Mouse (Mus musculus) midbrain, postnatal 0 days (tissue): ENCODE results near the gene Serinc3. TPM values are rescaled to one million over a fixed set of nuclear protein-coding genes. Genes with fewer than 3 reads are reported as not detected.

Source experiments
- ATAC-seq: fragments of 200-750 bp; cut with Nextera tagmentation; 2 replicates; pipeline ENCODE4 v1.8.0; 2017; ENCODE audit warnings: moderate number of reproducible peaks, mild to moderate bottlenecking, moderate TSS enrichment, moderate library complexity; ENCODE audit not compliant: low FRiP score
- DNase-seq: peaks from one replicate; pipeline ENCODE4 v3.0.0-alpha.2; 2015; ENCODE audit warnings: low spot score
- H3K27ac ChIP-seq: fragments of 300-500 bp; sonication (generic); 2 replicates; pipeline ENCODE4 v1.5.1; 2014; ENCODE audit warnings: low read depth, mild to moderate bottlenecking, low read length, mixed read lengths
- H3K27me3 ChIP-seq: fragments of 300-500 bp; sonication (generic); 2 replicates; pipeline ENCODE4 v1.6.1; 2014; ENCODE audit warnings: low read length, control low read depth, mixed read lengths; ENCODE audit not compliant: insufficient read depth
- H3K36me3 ChIP-seq: fragments of 300-500 bp; sonication (generic); 2 replicates; pipeline ENCODE4 v1.6.1; 2014; ENCODE audit warnings: low read length, control low read depth, mixed read lengths; ENCODE audit not compliant: insufficient read depth
- H3K4me1 ChIP-seq: fragments of 300-500 bp; sonication (generic); 2 replicates; pipeline ENCODE4 v1.6.1; 2014; ENCODE audit warnings: mild to moderate bottlenecking, control low read depth, antibody characterized with exemption, low read length, mixed read lengths; ENCODE audit not compliant: insufficient read depth
- H3K4me2 ChIP-seq: fragments of 300-500 bp; sonication (generic); 2 replicates; pipeline ENCODE4 v1.6.1; 2014; ENCODE audit warnings: low read depth, mild to moderate bottlenecking, low read length, mixed read lengths; ENCODE audit not compliant: poor library complexity, severe bottlenecking
- H3K4me3 ChIP-seq: fragments of 300-500 bp; sonication (generic); 2 replicates; pipeline ENCODE4 v1.5.1; 2014; ENCODE audit warnings: low read depth, mild to moderate bottlenecking, low read length, moderate library complexity
- H3K9ac ChIP-seq: fragments of 300-500 bp; sonication (generic); replicated peaks from 2 replicates; pipeline ENCODE4 v1.6.1; 2014; ENCODE audit warnings: mild to moderate bottlenecking, low read length, moderate library complexity, mixed read lengths; ENCODE audit not compliant: poor library complexity, severe bottlenecking
- H3K9me3 ChIP-seq: fragments of 300-500 bp; sonication (generic); 2 replicates; pipeline ENCODE4 v1.6.1; 2016; ENCODE audit warnings: low read length, control low read depth
- CTCF ChIP-seq: IDR thresholded peaks from 2 replicates; pipeline ENCODE4 v1.5.1; 2016; ENCODE audit warnings: antibody characterized with exemption, mild to moderate bottlenecking
- WGBS: fragments of 180-500 bp; shearing (Covaris S2); extraction: QIAGEN DNeasy Blood & Tissue Kit; methylation state at CpG from one replicate; pipeline ENCODE4 v1.1.7; 2014; 5-methylcytosine and 5-hydroxymethylcytosine counted together
- polyA plus RNA-seq: library from polyadenylated mRNA; unstranded; fragments of >200 nt; fragmentation: Nextera tagmentation; extraction: Ambion mirVana; gene quantifications from 2 replicates; pipeline ENCODE4 v1.2.1, GENCODE M21; 2015
- total RNA-seq: library from RNA; depleted of rRNA; stranded (reverse); fragments of >200 nt; gene quantifications from 2 replicates; pipeline ENCODE4 v1.2.3, GENCODE M21; 2014

Gene Serinc3
- total and polyA plus RNA-seq, 2 experiments from 2014 or later: 35.9 to 96.1 TPM

DNA sequence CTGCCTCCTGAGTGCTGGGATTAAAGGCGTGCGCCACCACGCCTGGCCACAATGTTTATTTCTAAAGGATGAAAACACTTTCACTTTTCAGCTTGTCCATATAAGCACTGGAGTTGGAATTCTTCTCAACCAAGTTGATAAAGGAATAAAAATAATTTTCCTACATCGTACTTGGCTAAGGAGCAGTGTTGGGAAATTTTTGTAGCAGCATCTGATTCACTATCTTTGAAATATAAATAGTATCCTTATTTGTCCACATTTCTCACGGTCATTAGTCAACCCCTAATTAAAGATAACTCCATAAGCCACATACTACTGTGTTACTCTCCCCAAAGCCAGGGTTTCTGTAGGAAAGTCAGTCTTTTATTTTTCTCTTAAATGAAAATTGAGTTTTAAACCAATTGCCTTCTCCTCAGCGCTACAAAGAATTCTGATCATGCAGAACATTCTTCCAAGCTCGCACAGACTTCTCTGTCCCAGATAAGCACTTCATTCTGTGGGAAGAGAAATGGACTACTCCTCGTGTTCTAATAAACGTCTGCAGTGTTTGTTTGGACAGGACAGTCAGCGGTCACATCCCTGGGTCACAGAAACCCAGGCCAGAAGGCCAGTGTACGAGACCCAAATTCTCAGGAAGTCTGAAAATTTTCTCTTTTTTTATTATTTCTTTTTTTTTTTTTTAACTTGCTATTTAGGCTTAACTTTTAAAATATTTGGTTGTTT is 26.1 kb upstream of the Serinc3 start:
- no peaks in the 10 kb centered on the region for H3K36me3 ChIP-seq
- H3K9me3 ChIP-seq: no peaks in the 10 kb centered on the region
- no peak overlapping the region for H3K4me2 ChIP-seq
- no peak overlapping the region for H3K9ac ChIP-seq
- WGBS: 90% methylated on average over 11 of the region's 11 CpGs
- H3K4me1 ChIP-seq: peaks cover 12% of the 10 kb centered on the region
- DNase-seq (no peak), ATAC-seq (no peak)
- no peak overlapping the region for H3K4me3 ChIP-seq
- no peak overlapping the region for H3K27ac ChIP-seq
- no peaks in the 10 kb centered on the region for H3K27me3 ChIP-seq
- TF ChIP-seq CTCF: no peak

DNA sequence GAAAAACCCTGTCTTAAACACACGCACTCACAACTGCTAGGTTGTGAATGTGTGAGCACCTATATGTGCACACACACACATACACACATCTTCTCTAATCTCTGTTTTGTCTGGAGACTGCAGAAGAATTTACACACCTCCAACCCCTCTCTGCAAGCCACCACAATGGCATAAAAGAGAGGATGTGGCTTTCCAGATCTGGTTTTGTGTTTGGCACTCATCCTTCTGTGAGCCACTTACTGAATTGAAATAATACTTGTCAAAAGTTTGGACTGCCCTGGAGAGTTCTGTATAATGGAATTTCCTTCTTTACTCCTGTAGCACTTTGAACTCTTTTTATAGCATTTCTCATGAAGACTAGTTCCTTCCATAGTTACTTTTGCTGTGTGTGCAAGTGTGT is 22.1 kb upstream of the Serinc3 start:
- Histone ChIP-seq H3K27me3 (no peaks in the 10 kb centered on the region), H3K27ac (no peak overlapping the region), H3K9me3 (no peaks in the 10 kb centered on the region), H3K4me3 (no peak overlapping the region), H3K4me1 (no peaks in the 10 kb centered on the region), H3K9ac (no peak overlapping the region), H3K4me2 (no peak overlapping the region), H3K36me3 (no peaks in the 10 kb centered on the region)
- DNase-seq (no peak), ATAC-seq (no peak)
- 94% methylated on average over 1 of the region's 1 CpGs for WGBS
- no peak for TF ChIP-seq CTCF

DNA sequence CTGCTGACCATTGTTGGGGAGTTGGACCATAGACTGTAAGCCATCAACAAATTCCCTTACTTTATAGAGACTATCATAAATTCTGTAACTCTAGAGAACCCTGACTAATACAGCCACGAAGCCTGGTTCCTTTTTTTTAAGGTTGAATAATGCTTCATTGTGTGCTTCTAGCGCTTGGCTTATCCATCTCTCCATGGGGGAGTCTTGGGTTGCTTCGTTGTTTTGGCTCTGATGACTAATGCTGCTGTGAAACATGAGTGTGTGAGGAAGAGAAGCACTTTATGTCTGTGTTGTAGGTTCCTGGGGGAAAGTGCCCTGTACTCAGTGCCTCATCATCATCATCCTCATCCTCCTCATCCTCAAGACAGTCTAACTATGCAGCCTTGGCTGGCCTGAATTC is 19.0 kb upstream of the Serinc3 start:
- no peaks in the 10 kb centered on the region for H3K27me3 ChIP-seq
- H3K36me3 ChIP-seq: no peaks in the 10 kb centered on the region
- H3K4me2 ChIP-seq: no peak overlapping the region
- DNase-seq: no peak
- no peaks in the 10 kb centered on the region for H3K9me3 ChIP-seq
- TF ChIP-seq CTCF: no peak
- no peak overlapping the region for H3K27ac ChIP-seq
- no peak overlapping the region for H3K9ac ChIP-seq
- no peak for ATAC-seq
- H3K4me1 ChIP-seq: 0 out of 2 replicates have a peak, but pooled peaks cover 3% of the 10 kb centered on the region
- H3K4me3 ChIP-seq: no peak overlapping the region
- WGBS: 48% methylated on average over 3 of the region's 3 CpGs

DNA sequence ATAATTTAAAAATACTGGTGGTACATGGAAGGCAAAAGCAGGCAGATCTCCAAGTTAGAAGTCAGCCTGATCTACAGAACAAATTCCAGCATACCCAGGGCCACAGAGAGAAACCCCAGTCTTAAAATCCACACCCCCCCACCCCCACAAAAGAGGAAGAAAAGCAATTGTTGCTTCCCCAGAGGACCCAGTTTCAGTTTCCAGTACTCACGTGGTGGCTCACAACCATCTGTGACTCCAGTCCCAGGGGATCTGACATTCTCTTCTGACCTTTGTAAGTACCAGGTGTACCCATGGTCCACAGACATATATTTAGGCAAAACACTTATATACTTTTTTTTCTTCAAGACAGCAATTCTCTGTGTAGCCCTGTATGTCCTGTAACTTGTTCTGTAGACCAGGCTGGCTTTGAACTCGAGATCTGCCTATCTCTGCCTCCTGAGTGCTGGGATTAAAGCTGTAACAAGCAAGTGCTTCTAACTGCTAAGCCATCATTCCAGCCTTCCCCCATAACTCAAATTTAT is 17.8 kb upstream of the Serinc3 start:
- DNase-seq (no peak), ATAC-seq (no peak)
- Histone ChIP-seq H3K4me2 (no peak overlapping the region), H3K36me3 (no peaks in the 10 kb centered on the region), H3K9me3 (no peaks in the 10 kb centered on the region), H3K27me3 (no peaks in the 10 kb centered on the region), H3K9ac (no peak overlapping the region), H3K27ac (no peak overlapping the region), H3K4me3 (no peak overlapping the region), H3K4me1 (0 out of 2 replicates have a peak, but pooled peaks cover 3% of the 10 kb centered on the region)
- WGBS: 75% methylated on average over 2 of the region's 2 CpGs
- TF ChIP-seq CTCF: no peak

DNA sequence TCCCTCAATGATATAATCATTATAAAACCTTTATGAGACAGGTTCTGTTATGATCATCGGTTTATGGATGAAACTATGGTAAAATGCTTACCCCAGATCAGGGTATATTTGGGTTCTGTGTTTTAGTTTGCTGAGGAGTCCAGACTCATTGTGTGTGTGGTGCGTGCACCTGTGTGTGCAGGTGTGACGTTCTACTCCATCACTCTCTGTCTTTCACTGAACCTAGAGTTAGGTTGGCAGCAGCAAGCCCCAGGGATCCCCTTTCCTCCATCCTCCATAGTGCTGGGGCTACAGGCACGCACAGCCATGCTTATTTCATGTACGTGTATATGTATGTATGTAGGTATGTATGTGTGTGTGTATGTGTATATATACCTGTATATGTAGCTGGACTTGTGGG is 17.1 kb upstream of the Serinc3 start:
- no peak overlapping the region for H3K4me2 ChIP-seq
- 0 out of 2 replicates have a peak, but pooled peaks cover 3% of the 10 kb centered on the region for H3K4me1 ChIP-seq
- no peak for ATAC-seq
- no peaks in the 10 kb centered on the region for H3K9me3 ChIP-seq
- no peaks in the 10 kb centered on the region for H3K36me3 ChIP-seq
- H3K9ac ChIP-seq: no peak overlapping the region
- no peak for TF ChIP-seq CTCF
- no peaks in the 10 kb centered on the region for H3K27me3 ChIP-seq
- no peak overlapping the region for H3K4me3 ChIP-seq
- 96% methylated on average over 5 of the region's 5 CpGs for WGBS
- no peak for DNase-seq
- no peak overlapping the region for H3K27ac ChIP-seq

DNA sequence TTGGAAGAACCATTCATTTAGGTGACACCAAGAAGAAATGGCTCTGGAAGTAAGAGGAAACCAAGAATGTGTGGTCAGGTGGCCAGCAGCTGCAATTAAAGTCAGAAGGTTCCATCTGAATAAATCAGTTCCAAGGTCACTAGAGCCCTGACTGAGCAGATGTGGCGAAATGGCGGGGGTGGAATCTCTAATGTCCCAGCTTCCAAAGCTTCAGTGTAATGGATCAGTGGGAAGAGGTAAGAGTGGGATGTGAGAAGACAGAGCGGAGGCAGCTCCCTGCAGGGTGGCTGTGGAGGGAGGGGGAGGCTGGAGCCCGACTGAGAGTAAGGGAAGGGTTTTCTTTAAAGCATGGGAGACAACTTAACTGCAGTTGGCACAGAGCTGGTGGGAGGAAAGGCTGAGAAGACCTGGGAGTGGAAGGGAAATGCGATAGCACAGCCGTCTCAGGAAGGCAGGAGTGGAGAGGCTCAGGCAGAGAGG is 16.5 kb upstream of the Serinc3 start:
- WGBS: 49% methylated on average over 6 of the region's 6 CpGs
- no peak overlapping the region for H3K27ac ChIP-seq
- no peak for TF ChIP-seq CTCF
- DNase-seq (no peak), ATAC-seq (no peak)
- H3K9me3 ChIP-seq: no peaks in the 10 kb centered on the region
- H3K36me3 ChIP-seq: no peaks in the 10 kb centered on the region
- H3K9ac ChIP-seq: no peak overlapping the region
- no peaks in the 10 kb centered on the region for H3K27me3 ChIP-seq
- H3K4me3 ChIP-seq: no peak overlapping the region
- 0 out of 2 replicates have a peak, but pooled peaks cover 3% of the 10 kb centered on the region for H3K4me1 ChIP-seq
- no peak overlapping the region for H3K4me2 ChIP-seq
